Mouse (Mus musculus): Measurements from ENCODE around the gene Gltp. TPM values are rescaled to one million over a fixed set of nuclear protein-coding genes. Genes with fewer than 3 reads are reported as not detected.
A peak's percentile ranks its signal among the peaks of the same experiment; 100 is the strongest.

The Gltp gene
- polyA plus RNA-seq, 1 experiment from 2014 or later, result 65.0 TPM

DNA sequence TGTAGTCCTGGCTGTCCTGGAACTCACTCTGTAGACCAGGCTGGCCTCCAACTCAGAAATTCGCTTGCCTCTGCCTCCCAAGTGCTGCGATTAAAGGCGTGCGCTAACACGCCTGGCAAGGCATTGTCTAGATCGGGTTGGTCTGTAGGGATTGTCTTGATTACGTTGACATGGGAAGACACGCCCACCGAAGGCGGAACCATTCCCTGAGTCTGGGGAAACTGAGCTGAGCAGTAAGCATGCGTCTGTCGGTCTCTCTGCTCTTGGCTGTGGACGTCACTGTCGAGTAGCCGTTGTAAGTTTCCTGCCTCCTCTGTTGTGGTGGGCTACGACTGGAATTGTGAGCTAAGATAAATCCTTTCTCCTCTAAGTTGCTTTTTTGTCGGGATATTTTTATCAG, 6.2 kb upstream of the Gltp start:
- no peaks in the 10 kb centered on the region for H3K36me3 ChIP-seq (ENCODE audit: insufficient read depth, low read length)

DNA sequence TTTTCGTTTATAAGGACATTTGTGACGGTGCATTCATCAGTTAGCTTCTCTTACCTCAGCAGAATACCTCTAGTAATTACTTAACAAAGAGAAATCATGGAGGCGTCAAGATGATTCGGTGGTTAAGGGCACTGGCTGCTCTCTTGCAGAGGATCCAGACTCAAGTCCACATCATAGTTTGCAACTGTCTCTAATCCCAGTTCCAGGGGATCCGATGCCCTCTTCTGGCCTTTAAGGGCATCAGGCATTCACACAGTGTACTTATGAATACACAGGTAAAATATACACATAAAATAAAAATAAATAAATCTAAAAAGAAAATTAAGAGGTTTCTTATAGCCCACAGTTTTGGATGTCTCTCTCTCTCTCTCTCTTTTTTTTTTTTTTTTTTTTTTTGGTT, 5.0 kb upstream of the Gltp start:
- no peak overlapping the region for H3K9ac ChIP-seq (ENCODE audit: low read depth, low read length)
- WGBS, result 69% methylated on average over 5 of the region's 5 CpGs
- H3K27ac ChIP-seq, result no peak overlapping the region
- ATAC-seq (replicated peaks; ENCODE audit: low FRiP score, low read depth), result no peak
- no peaks in the 10 kb centered on the region for H3K4me1 ChIP-seq (replicated peaks; ENCODE audit: insufficient read depth, low read length)
- no peak for DNase-seq (ENCODE audit: low spot score)
- no peaks in the 10 kb centered on the region for H3K36me3 ChIP-seq (ENCODE audit: insufficient read depth, low read length)
- no peak overlapping the region for H3K4me3 ChIP-seq (replicated peaks; ENCODE audit: low read depth, low read length)
- no peak overlapping the region for H3K4me2 ChIP-seq (ENCODE audit: low read length)
- peak; percentile 49 for TF ChIP-seq CTCF (IDR thresholded peaks at IDR 0.05; ENCODE audit: low read depth)
- no peaks in the 10 kb centered on the region for H3K27me3 ChIP-seq (ENCODE audit: insufficient read depth, low read length)
- H3K9me3 ChIP-seq (replicated peaks; ENCODE audit: low read length), result no peaks in the 10 kb centered on the region

More for the DNA sequence above, 6.2 kb upstream of the Gltp start:
- ATAC-seq (replicated peaks; ENCODE audit: low FRiP score, low read depth) (no peak), DNase-seq (ENCODE audit: low spot score) (no peak)
- Histone ChIP-seq H3K27ac (no peak overlapping the region), H3K9me3 (replicated peaks; ENCODE audit: low read length) (no peaks in the 10 kb centered on the region), H3K4me1 (replicated peaks; ENCODE audit: insufficient read depth, low read length) (no peaks in the 10 kb centered on the region), H3K27me3 (ENCODE audit: insufficient read depth, low read length) (no peaks in the 10 kb centered on the region), H3K9ac (ENCODE audit: low read depth, low read length) (no peak overlapping the region), H3K4me2 (ENCODE audit: low read length) (no peak overlapping the region), H3K4me3 (replicated peaks; ENCODE audit: low read depth, low read length) (no peak overlapping the region)
- TF ChIP-seq CTCF (IDR thresholded peaks at IDR 0.05; ENCODE audit: low read depth), result no peak
- WGBS, result 85% methylated on average over 17 of the region's 17 CpGs

DNA sequence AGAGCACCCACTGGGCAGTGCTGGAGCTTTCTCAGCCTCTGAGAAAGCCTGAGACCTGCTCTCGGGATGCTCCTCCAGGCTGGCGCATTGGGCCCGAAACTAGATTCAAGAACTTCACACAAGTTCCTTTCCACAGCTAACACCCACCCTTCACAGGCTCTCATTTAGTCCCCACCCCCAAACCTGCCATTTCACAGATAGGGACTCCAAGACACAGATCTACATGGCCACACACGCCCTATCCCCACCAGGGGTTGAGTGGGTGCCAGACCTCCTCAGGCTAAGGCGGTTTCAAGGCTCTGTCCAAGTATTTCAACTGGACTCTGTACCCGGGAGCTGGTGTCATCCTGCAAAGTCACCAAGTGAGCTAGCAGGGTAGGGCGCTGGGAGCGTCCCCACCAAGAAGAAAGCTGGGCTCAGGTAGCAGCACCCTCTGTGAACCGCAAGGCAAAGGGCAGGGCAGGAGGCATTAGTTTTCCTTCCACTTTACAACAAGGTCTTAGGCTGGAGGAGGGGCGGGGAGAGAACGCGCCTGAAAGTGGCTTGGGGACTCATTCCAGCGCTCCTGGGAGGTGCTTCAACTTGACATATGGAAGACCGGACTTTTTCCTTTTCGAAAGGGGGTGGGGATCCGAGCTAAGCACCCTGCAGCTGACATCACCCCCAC, 951 bp downstream of the Gltp start:
- Histone ChIP-seq H3K27me3 (ENCODE audit: insufficient read depth, low read length) (no peaks in the 10 kb centered on the region), H3K4me3 (replicated peaks; ENCODE audit: low read depth, low read length) (peak overlapping the region; percentile 60), H3K9ac (ENCODE audit: low read depth, low read length) (peak overlapping the region; percentile 72), H3K4me2 (ENCODE audit: low read length) (peak overlapping the region; percentile 90), H3K27ac (0 out of 2 replicates have a peak overlapping the region, but pooled peaks have one; percentile 13), H3K9me3 (replicated peaks; ENCODE audit: low read length) (no peaks in the 10 kb centered on the region), H3K36me3 (ENCODE audit: insufficient read depth, low read length) (no peaks in the 10 kb centered on the region), H3K4me1 (replicated peaks; ENCODE audit: insufficient read depth, low read length) (peaks cover 11% of the 10 kb centered on the region; the same call in 1 of the 2 replicates)
- 17% methylated on average over 16 of the region's 16 CpGs for WGBS
- peak; percentile 37 for ATAC-seq (replicated peaks; ENCODE audit: low FRiP score, low read depth)
- TF ChIP-seq CTCF (IDR thresholded peaks at IDR 0.05; ENCODE audit: low read depth), result no peak
- peak; percentile 24 for DNase-seq (ENCODE audit: low spot score)

DNA sequence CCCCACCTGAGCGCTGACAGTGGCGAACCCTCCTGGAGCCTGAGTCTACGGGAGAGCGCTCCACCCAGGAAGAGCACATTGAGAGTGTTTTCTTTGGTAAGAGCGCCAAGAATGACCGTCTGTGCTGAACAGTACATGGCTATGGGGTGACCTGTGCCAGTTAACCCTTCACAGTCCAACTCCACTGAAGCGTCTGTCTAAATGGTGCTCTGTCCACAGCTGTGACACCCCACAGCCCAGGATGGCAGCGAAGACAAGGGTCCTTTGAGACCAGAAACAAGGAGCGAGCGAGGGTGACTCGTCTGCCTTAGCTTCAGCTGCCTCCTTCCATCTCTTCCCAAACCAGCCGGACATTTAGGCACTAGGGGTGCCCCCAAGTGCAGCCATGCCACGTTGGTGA, 2.1 kb downstream of the Gltp start:
- ATAC-seq (replicated peaks; ENCODE audit: low FRiP score, low read depth) (no peak), DNase-seq (ENCODE audit: low spot score) (no peak)
- no peak for TF ChIP-seq CTCF (IDR thresholded peaks at IDR 0.05; ENCODE audit: low read depth)
- Histone ChIP-seq H3K27ac (no peak overlapping the region), H3K9ac (ENCODE audit: low read depth, low read length) (no peak overlapping the region), H3K36me3 (ENCODE audit: insufficient read depth, low read length) (no peaks in the 10 kb centered on the region), H3K9me3 (replicated peaks; ENCODE audit: low read length) (no peaks in the 10 kb centered on the region), H3K4me1 (replicated peaks; ENCODE audit: insufficient read depth, low read length) (peaks cover 11% of the 10 kb centered on the region; the same call in 1 of the 2 replicates), H3K4me2 (ENCODE audit: low read length) (no peak overlapping the region), H3K27me3 (ENCODE audit: insufficient read depth, low read length) (no peaks in the 10 kb centered on the region), H3K4me3 (replicated peaks; ENCODE audit: low read depth, low read length) (no peak overlapping the region)
- WGBS, result 83% methylated on average over 13 of the region's 13 CpGs

DNA sequence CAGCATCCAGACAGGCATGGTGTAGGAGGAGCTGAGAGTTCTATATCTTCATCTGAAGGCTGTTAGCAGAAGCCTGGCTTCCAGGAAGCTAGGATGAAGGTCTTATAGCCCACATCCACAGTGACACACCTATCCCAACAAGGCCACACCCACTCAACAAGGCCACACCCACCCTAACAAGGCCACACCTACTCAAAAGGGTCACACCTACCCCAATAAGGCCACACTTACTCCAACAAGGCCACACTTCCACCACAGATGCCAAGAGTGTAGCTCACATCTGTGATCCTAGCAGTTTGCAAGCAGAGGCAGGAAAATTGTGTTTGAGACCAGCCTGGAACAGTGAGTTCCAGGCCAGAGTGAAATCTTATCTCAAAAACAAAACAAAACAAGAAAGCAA, 2.9 kb downstream of the Gltp start:
- no peak for TF ChIP-seq CTCF (IDR thresholded peaks at IDR 0.05; ENCODE audit: low read depth)
- no peak for ATAC-seq (replicated peaks; ENCODE audit: low FRiP score, low read depth)

DNA sequence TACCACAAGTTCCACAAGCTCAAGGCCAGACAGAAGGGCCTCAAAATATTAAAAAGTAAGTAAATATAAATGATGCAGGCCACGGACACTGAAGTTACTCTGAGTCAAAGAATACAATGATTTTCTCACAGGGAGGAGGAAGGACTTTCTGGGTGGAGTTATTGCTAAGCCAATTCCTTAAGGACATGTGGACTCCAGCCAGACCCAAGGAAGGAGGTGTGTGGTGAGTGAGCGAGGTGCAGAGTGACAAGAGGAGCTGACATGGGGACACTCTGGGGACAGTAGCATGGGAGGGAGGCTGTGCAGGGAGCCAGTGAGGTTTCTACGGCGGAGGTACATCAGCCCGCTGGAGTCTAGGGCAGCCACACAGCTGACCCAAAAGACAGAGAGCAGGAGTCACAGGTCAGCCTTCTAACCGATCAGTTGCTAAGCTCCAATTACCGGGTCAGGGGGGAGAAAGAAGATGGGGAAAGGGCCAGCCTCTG, 4.0 kb downstream of the Gltp start:
- Histone ChIP-seq H3K4me3 (replicated peaks; ENCODE audit: low read depth, low read length) (no peak overlapping the region), H3K4me1 (replicated peaks; ENCODE audit: insufficient read depth, low read length) (peaks cover 17% of the 10 kb centered on the region), H3K27me3 (ENCODE audit: insufficient read depth, low read length) (no peaks in the 10 kb centered on the region), H3K4me2 (ENCODE audit: low read length) (no peak overlapping the region), H3K9me3 (replicated peaks; ENCODE audit: low read length) (no peaks in the 10 kb centered on the region), H3K27ac (no peak overlapping the region), H3K36me3 (ENCODE audit: insufficient read depth, low read length) (no peaks in the 10 kb centered on the region), H3K9ac (ENCODE audit: low read depth, low read length) (no peak overlapping the region)
- 51% methylated on average over 7 of the region's 7 CpGs for WGBS
- no peak for TF ChIP-seq CTCF (IDR thresholded peaks at IDR 0.05; ENCODE audit: low read depth)
- no peak for DNase-seq (ENCODE audit: low spot score)
- no peak for ATAC-seq (replicated peaks; ENCODE audit: low FRiP score, low read depth)

More for the DNA sequence above, 2.9 kb downstream of the Gltp start:
- no peak for DNase-seq (ENCODE audit: low spot score)
- no peaks in the 10 kb centered on the region for H3K9me3 ChIP-seq (replicated peaks; ENCODE audit: low read length)
- H3K27me3 ChIP-seq (ENCODE audit: insufficient read depth, low read length), result no peaks in the 10 kb centered on the region
- no peak overlapping the region for H3K9ac ChIP-seq (ENCODE audit: low read depth, low read length)
- no peaks in the 10 kb centered on the region for H3K36me3 ChIP-seq (ENCODE audit: insufficient read depth, low read length)
- no peak overlapping the region for H3K4me3 ChIP-seq (replicated peaks; ENCODE audit: low read depth, low read length)
- H3K27ac ChIP-seq, result no peak overlapping the region
- peaks cover 13% of the 10 kb centered on the region; the same call in 1 of the 2 replicates for H3K4me1 ChIP-seq (replicated peaks; ENCODE audit: insufficient read depth, low read length)
- no peak overlapping the region for H3K4me2 ChIP-seq (ENCODE audit: low read length)

Data from kidney, postnatal 0 days (tissue).